Mouse (Mus musculus) Muller cell, postnatal 12 days (primary cell): ENCODE measurements around the gene S100a5.

ENCODE experiments used
- DNase-seq: peaks from one replicate; pipeline ENCODE4 v3.0.0-alpha.2; 2015; ENCODE audit errors: inconsistent ontology term

The S100a5 gene

GRCm38 (mm10) chr3:90600036-90600435, 8.3 kb upstream of the S100a5 start:
- no peak for DNase-seq

GRCm38 (mm10) chr3:90600458-90601195, 7.7 kb upstream of the S100a5 start:
- DNase-seq = peak; percentile 89

GRCm38 (mm10) chr3:90601486-90602110, 6.7 kb upstream of the S100a5 start, which contains the start of gene Gm42674:
TSS of gene Gm42674 (plus strand) at chr3:90601904.
- peak; percentile 86 for DNase-seq

- DNase-seq = peak; percentile 70
Observed at GRCm38 (mm10) chr3:90603623-90604022, 4.7 kb upstream of the S100a5 start, which contains the start of gene S100a4. TSS of gene S100a4 (plus strand) at chr3:90603771.

GRCm38 (mm10) chr3:90604416-90604815, 3.9 kb upstream of the S100a5 start:
- DNase-seq = peak; percentile 98

- no peak for DNase-seq
Observed at GRCm38 (mm10) chr3:90605049-90605448, 3.3 kb upstream of the S100a5 start.

- DNase-seq = no peak
Observed at GRCm38 (mm10) chr3:90605736-90606135, 2.6 kb upstream of the S100a5 start.

- DNase-seq = no peak
Observed at GRCm38 (mm10) chr3:90606185-90606584, 2.1 kb upstream of the S100a5 start.

- no peak for DNase-seq
Observed at GRCm38 (mm10) chr3:90607361-90607760, 962 bp upstream of the S100a5 start.

GRCm38 (mm10) chr3:90609102-90609501, 779 bp downstream of the S100a5 start:
- no peak for DNase-seq

- no peak for DNase-seq
Observed at GRCm38 (mm10) chr3:90611494-90611893, 3.2 kb downstream of the S100a5 start.

GRCm38 (mm10) chr3:90612061-90612460, 3.7 kb downstream of the S100a5 start:
- DNase-seq = peak; percentile 87

GRCm38 (mm10) chr3:90612728-90613291, 4.5 kb downstream of the S100a5 start, which contains the start of gene S100a6:
TSS of gene S100a6 (plus strand) at chr3:90612882.
- peak; percentile 92 for DNase-seq

- no peak for DNase-seq
Observed at GRCm38 (mm10) chr3:90613461-90614147, 5.3 kb downstream of the S100a5 start.

GRCm38 (mm10) chr3:90614148-90614530, 5.8 kb downstream of the S100a5 start:
- no peak for DNase-seq

- DNase-seq = no peak
Observed at GRCm38 (mm10) chr3:90614611-90615251, 6.4 kb downstream of the S100a5 start.

- DNase-seq = peak; percentile 85
Observed at GRCm38 (mm10) chr3:90615415-90615814, 7.1 kb downstream of the S100a5 start.

GRCm38 (mm10) chr3:90615911-90616310, 7.6 kb downstream of the S100a5 start:
- DNase-seq = no peak

GRCm38 (mm10) chr3:90617586-90617985, 9.3 kb downstream of the S100a5 start:
- DNase-seq = no peak

GRCm38 (mm10) chr3:90621552-90621951, 13.2 kb downstream of the S100a5 start:
- DNase-seq = no peak

GRCm38 (mm10) chr3:90623435-90624071, 15.2 kb downstream of the S100a5 start:
- DNase-seq = peak; percentile 67
